Mouse (Mus musculus): Measurements from ENCODE around the gene Sorcs2. TPM values are rescaled to one million over a fixed set of nuclear protein-coding genes. Genes with fewer than 3 reads are reported as not detected.

Sorcs2 gene
- polyA plus RNA-seq, 1 experiment from 2014 or later, result 11.1 TPM

- Histone ChIP-seq H3K27me3 (ENCODE audit: insufficient read depth, low read length) (no peaks in the 10 kb centered on the region), H3K36me3 (ENCODE audit: insufficient read depth, low read length) (no peaks in the 10 kb centered on the region), H3K9ac (replicated peaks; ENCODE audit: low read length) (no peak overlapping the region), H3K9me3 (ENCODE audit: low read length) (no peaks in the 10 kb centered on the region), H3K27ac (ENCODE audit: low read length) (no peak overlapping the region), H3K4me1 (ENCODE audit: insufficient read depth, low read length) (peaks cover 25% of the 10 kb centered on the region), H3K4me3 (ENCODE audit: low read length) (no peak overlapping the region), H3K4me2 (replicated peaks; ENCODE audit: low read depth, low read length) (no peak overlapping the region)
- ATAC-seq (ENCODE audit: low FRiP score, low TSS enrichment), result no peak
- WGBS, result 82% methylated on average over 8 of the region's 8 CpGs
Observed at GRCm38 (mm10) chr5:36320667-36321066, 77.3 kb downstream of the Sorcs2 start.

GRCm38 (mm10) chr5:36317641-36318368 lies 80.1 kb downstream of the Sorcs2 start:
- peaks cover 35% of the 10 kb centered on the region for H3K4me1 ChIP-seq (ENCODE audit: insufficient read depth, low read length)
- H3K9me3 ChIP-seq (ENCODE audit: low read length), result no peaks in the 10 kb centered on the region
- H3K4me2 ChIP-seq (replicated peaks; ENCODE audit: low read depth, low read length), result no peak overlapping the region
- no peak overlapping the region for H3K9ac ChIP-seq (replicated peaks; ENCODE audit: low read length)
- ATAC-seq (ENCODE audit: low FRiP score, low TSS enrichment), result no peak
- 29% methylated on average over 6 of the region's 6 CpGs for WGBS
- H3K27ac ChIP-seq (ENCODE audit: low read length), result no peak overlapping the region
- no peak overlapping the region for H3K4me3 ChIP-seq (ENCODE audit: low read length)
- H3K36me3 ChIP-seq (ENCODE audit: insufficient read depth, low read length), result no peaks in the 10 kb centered on the region
- H3K27me3 ChIP-seq (ENCODE audit: insufficient read depth, low read length), result no peaks in the 10 kb centered on the region

DNA sequence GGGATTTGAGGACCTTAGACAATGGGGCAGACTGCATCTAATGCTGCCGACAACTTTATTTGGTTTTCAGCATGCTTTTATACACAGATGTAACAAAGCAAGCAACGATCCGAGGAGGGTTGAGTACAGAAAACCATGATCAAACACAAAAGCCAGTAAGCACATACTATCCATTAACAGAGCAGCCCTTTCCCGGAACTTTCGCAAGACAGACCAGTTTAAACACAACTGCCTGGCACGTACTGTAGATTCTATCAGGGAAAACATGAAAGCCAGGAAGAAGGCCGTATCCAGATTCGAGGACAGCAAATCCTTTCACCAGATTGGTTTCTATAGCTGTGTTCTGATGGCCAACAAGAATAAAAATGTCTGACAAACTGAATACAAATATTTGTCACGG lies 82.8 kb downstream of the Sorcs2 start:
- H3K4me3 ChIP-seq (ENCODE audit: low read length), result no peak overlapping the region
- no peak for ATAC-seq (ENCODE audit: low FRiP score, low TSS enrichment)
- H3K4me2 ChIP-seq (replicated peaks; ENCODE audit: low read depth, low read length), result no peak overlapping the region
- H3K27ac ChIP-seq (ENCODE audit: low read length), result no peak overlapping the region
- H3K4me1 ChIP-seq (ENCODE audit: insufficient read depth, low read length), result peaks cover 17% of the 10 kb centered on the region
- H3K27me3 ChIP-seq (ENCODE audit: insufficient read depth, low read length), result no peaks in the 10 kb centered on the region
- 78% methylated on average over 9 of the region's 9 CpGs for WGBS
- no peak overlapping the region for H3K9ac ChIP-seq (replicated peaks; ENCODE audit: low read length)
- no peaks in the 10 kb centered on the region for H3K9me3 ChIP-seq (ENCODE audit: low read length)
- no peaks in the 10 kb centered on the region for H3K36me3 ChIP-seq (ENCODE audit: insufficient read depth, low read length)

- no peaks in the 10 kb centered on the region for H3K36me3 ChIP-seq (ENCODE audit: insufficient read depth, low read length)
- H3K4me1 ChIP-seq (ENCODE audit: insufficient read depth, low read length), result peaks cover 17% of the 10 kb centered on the region
- H3K27me3 ChIP-seq (ENCODE audit: insufficient read depth, low read length), result no peaks in the 10 kb centered on the region
- H3K9me3 ChIP-seq (ENCODE audit: low read length), result no peaks in the 10 kb centered on the region
- 25% methylated on average over 16 of the region's 16 CpGs for WGBS
- H3K27ac ChIP-seq (ENCODE audit: low read length), result peak overlapping the region; percentile 83
- H3K4me3 ChIP-seq (ENCODE audit: low read length), result peak overlapping the region; percentile 8; the same call in 1 of the 2 replicates
- ATAC-seq (ENCODE audit: low FRiP score, low TSS enrichment), result peak; percentile 87
- peak overlapping the region; percentile 3; the same call in 1 of the 2 replicates for H3K9ac ChIP-seq (replicated peaks; ENCODE audit: low read length)
- peak overlapping the region; percentile 32; the same call in 1 of the 2 replicates for H3K4me2 ChIP-seq (replicated peaks; ENCODE audit: low read depth, low read length)
Observed at GRCm38 (mm10) chr5:36313353-36314079, 84.4 kb downstream of the Sorcs2 start.

DNA sequence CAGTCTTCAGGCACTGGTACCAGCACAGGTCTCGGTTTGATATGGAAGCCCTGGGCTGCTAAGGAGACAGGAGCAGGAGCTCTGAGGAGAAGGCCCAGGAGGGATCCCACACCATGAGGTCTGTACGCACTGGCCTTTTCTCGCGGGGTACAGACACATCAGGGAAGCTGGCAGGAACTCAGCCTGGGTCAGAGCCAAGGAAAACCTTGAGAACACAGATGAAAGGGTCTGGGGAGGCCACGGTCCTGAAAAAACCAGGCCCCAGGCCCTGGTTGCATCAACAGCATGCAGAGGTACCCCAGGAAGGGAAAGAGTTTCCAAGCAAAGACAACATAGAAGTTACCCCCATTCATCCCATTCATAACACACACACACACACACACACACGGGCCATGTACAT lies 85.0 kb downstream of the Sorcs2 start:
- H3K27ac ChIP-seq (ENCODE audit: low read length), result peak overlapping the region; percentile 83; the same call in 1 of the 2 replicates
- no peaks in the 10 kb centered on the region for H3K9me3 ChIP-seq (ENCODE audit: low read length)
- no peak for ATAC-seq (ENCODE audit: low FRiP score, low TSS enrichment)
- H3K27me3 ChIP-seq (ENCODE audit: insufficient read depth, low read length), result no peaks in the 10 kb centered on the region
- H3K4me1 ChIP-seq (ENCODE audit: insufficient read depth, low read length), result peaks cover 17% of the 10 kb centered on the region
- H3K9ac ChIP-seq (replicated peaks; ENCODE audit: low read length), result no peak overlapping the region
- H3K4me2 ChIP-seq (replicated peaks; ENCODE audit: low read depth, low read length), result peak overlapping the region; percentile 32; the same call in 1 of the 2 replicates
- H3K4me3 ChIP-seq (ENCODE audit: low read length), result no peak overlapping the region
- no peaks in the 10 kb centered on the region for H3K36me3 ChIP-seq (ENCODE audit: insufficient read depth, low read length)
- WGBS, result 49% methylated on average over 6 of the region's 6 CpGs

- no peak for ATAC-seq (ENCODE audit: low FRiP score, low TSS enrichment)
- no peak overlapping the region for H3K4me3 ChIP-seq (ENCODE audit: low read length)
- H3K9ac ChIP-seq (replicated peaks; ENCODE audit: low read length), result no peak overlapping the region
- no peaks in the 10 kb centered on the region for H3K9me3 ChIP-seq (ENCODE audit: low read length)
- 75% methylated on average over 7 of the region's 7 CpGs for WGBS
- H3K4me1 ChIP-seq (ENCODE audit: insufficient read depth, low read length), result no peaks in the 10 kb centered on the region
- H3K27me3 ChIP-seq (ENCODE audit: insufficient read depth, low read length), result no peaks in the 10 kb centered on the region
- no peak overlapping the region for H3K4me2 ChIP-seq (replicated peaks; ENCODE audit: low read depth, low read length)
- H3K27ac ChIP-seq (ENCODE audit: low read length), result no peak overlapping the region
- H3K36me3 ChIP-seq (ENCODE audit: insufficient read depth, low read length), result no peaks in the 10 kb centered on the region
Observed at GRCm38 (mm10) chr5:36304299-36304980, 93.5 kb downstream of the Sorcs2 start.

- H3K4me3 ChIP-seq (ENCODE audit: low read length), result no peak overlapping the region
- ATAC-seq (ENCODE audit: low FRiP score, low TSS enrichment), result no peak
- H3K27ac ChIP-seq (ENCODE audit: low read length), result no peak overlapping the region
- H3K9me3 ChIP-seq (ENCODE audit: low read length), result no peaks in the 10 kb centered on the region
- no peaks in the 10 kb centered on the region for H3K36me3 ChIP-seq (ENCODE audit: insufficient read depth, low read length)
- no peaks in the 10 kb centered on the region for H3K27me3 ChIP-seq (ENCODE audit: insufficient read depth, low read length)
- H3K4me2 ChIP-seq (replicated peaks; ENCODE audit: low read depth, low read length), result no peak overlapping the region
- H3K9ac ChIP-seq (replicated peaks; ENCODE audit: low read length), result no peak overlapping the region
- 51% methylated on average over 4 of the region's 4 CpGs for WGBS
- no peaks in the 10 kb centered on the region for H3K4me1 ChIP-seq (ENCODE audit: insufficient read depth, low read length)
Observed at GRCm38 (mm10) chr5:36301166-36301565, 96.8 kb downstream of the Sorcs2 start.

DNA sequence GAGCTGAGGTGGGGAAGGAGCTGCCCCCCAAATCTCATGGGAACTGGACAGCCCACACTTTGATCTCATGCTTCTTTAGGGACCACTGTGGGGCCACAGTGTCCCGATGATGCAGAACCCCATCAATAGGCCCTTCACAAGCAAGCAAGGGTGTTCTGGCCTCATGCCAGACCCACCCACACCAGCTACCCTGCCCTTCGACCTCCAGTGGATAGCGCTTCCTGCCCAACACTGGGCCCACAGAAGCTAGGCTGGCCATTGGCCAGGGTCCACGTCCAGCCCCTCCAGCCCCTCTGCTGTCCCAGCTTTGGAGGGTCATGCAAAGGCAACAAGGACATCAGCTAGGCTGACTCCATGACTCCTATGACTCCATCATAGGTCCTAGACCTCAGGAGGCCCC lies 99.9 kb downstream of the Sorcs2 start:
- Histone ChIP-seq H3K9ac (replicated peaks; ENCODE audit: low read length) (no peak overlapping the region), H3K27ac (ENCODE audit: low read length) (no peak overlapping the region), H3K9me3 (ENCODE audit: low read length) (no peaks in the 10 kb centered on the region), H3K36me3 (ENCODE audit: insufficient read depth, low read length) (no peaks in the 10 kb centered on the region), H3K4me2 (replicated peaks; ENCODE audit: low read depth, low read length) (no peak overlapping the region), H3K4me3 (ENCODE audit: low read length) (no peak overlapping the region), H3K4me1 (ENCODE audit: insufficient read depth, low read length) (peaks cover 5% of the 10 kb centered on the region), H3K27me3 (ENCODE audit: insufficient read depth, low read length) (no peaks in the 10 kb centered on the region)
- no peak for ATAC-seq (ENCODE audit: low FRiP score, low TSS enrichment)
- 54% methylated on average over 4 of the region's 4 CpGs for WGBS

- peaks cover 13% of the 10 kb centered on the region for H3K4me1 ChIP-seq (ENCODE audit: insufficient read depth, low read length)
Observed at GRCm38 (mm10) chr5:36297246-36297645, 100.7 kb downstream of the Sorcs2 start.

More at GRCm38 (mm10) chr5:36297246-36297645, 100.7 kb downstream of the Sorcs2 start:
- Histone ChIP-seq H3K36me3 (ENCODE audit: insufficient read depth, low read length) (no peaks in the 10 kb centered on the region), H3K27ac (ENCODE audit: low read length) (no peak overlapping the region), H3K4me2 (replicated peaks; ENCODE audit: low read depth, low read length) (no peak overlapping the region), H3K4me3 (ENCODE audit: low read length) (no peak overlapping the region), H3K27me3 (ENCODE audit: insufficient read depth, low read length) (no peaks in the 10 kb centered on the region), H3K9me3 (ENCODE audit: low read length) (no peaks in the 10 kb centered on the region), H3K9ac (replicated peaks; ENCODE audit: low read length) (no peak overlapping the region)
- no peak for ATAC-seq (ENCODE audit: low FRiP score, low TSS enrichment)
- 70% methylated on average over 4 of the region's 4 CpGs for WGBS
